Mouse (Mus musculus) regulatory T cell (primary cell): Measurements from ENCODE around the gene Gm29427.

Source experiments
- in situ Hi-C: fragments of 300-600 bp; cut with MboI, MseI; formaldehyde crosslinking; loops from one replicate; pipeline ENCODE4 v1.15.1; 2025; ENCODE audit warnings: high pct_unique_total_duplicates

Gm29427 gene

DNA sequence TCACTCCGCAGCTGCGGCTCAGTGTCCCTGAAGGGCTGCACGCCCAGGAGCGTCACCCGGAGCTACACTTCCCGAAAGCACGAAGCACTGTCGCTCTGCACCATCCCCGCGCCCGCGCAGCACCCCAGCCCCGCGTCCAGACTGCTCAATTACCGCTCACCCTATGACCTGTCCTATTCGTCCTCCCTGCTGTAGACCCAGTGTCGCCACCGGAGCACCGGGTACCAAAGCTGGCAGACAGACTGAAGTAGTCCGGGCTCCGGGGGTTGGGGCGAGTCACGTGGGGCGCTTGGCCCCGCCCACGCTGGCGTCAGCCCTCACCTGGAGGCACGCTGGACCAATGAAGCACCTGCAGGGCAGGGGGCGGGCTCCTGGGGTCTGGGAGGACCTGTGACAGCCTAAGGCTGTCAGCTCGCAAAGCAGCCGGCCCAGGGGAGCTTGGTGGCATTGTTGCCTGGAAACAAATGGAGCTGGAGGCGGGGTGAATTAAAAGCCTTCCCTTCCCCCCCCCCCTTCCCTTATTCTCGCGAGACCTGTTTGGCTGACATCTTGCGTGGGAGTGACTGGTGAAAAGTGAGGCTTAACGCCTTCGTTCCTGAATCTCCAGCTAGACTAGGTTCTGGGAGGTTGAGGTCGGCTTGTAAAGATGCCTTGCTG is at the start of gene Gm29427:
TSS of gene Gm29427 (minus strand) at position 239 of the 657 bp plus-strand sequence.
- in situ Hi-C loops: no loop called here

DNA sequence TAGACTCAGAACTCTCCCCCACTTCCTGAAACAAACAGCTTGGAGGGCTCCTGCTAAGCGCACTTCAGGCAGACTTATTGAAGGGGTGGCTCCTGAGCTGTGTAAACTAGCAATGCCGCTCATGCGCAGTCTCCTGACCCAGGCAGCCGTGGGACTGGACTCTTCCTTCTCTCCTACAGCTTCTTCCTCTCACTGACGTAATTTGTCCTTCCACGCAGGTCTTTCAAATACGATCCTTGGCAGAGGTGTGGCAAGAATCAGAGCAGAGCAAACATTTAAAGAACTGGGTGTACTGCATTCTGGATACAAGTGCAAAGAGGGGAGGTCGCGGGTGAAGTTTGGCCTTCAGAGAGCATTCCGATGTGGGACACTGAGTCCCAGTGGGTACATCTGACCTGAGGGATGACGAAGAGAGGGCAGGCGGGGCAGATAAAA is 48.4 kb upstream of the Gm29427 start:
- in situ Hi-C loops: no loop called here

DNA sequence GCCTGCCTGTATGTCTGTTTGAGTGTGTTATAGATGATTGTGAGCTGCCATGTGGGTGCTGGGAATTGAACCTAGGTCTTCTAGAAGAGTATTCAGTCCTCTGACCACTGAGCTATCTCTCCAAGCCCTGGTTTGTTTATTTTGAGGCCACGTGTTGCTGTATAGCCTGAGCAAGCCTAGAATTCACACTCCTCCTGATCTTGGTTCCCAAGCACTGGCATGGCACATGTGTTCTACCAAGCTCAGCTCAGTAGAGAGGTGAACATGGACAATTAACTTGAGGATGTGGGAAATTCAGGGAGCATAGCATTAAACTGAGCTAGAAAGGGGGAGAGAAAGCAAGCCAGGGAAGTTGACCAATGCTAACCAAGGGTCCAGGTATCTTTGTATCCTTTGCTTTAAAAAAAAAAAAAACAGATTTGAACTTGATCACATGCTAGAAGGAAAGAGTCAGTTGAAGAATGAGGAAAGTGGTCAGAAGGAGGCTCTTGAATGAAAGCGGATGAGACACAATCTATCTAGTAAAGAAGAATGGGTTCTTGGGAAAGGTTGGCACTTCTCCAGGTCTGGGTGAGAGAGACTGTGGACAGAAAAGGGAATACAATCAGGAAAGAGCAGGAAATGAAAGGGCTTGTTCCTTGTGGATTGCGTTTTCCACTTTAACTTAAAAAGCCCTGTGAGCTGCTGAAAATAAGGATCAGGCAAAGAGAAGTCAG is 46.6 kb upstream of the Gm29427 start:
- in situ Hi-C loops: no loop called here

DNA sequence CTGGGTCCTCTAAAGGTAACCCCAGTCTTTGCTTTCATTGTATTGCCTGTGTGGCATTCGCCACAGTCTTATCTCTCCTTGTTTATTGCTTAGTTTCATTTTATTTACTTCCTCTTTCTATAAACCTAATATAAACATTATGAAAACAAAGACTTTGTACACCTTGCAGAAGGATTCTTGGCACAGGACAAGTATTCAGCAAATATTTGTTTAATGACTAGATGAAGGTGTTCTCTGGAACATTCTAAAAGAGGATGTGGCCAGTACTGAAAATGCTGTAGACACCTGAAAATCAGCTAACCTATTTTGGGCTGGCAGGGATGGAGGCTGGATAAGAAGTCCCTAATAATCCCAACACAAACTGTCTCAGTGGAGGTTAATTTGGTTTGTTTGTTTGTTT is 46.0 kb upstream of the Gm29427 start:
- in situ Hi-C loops: no loop called here

DNA sequence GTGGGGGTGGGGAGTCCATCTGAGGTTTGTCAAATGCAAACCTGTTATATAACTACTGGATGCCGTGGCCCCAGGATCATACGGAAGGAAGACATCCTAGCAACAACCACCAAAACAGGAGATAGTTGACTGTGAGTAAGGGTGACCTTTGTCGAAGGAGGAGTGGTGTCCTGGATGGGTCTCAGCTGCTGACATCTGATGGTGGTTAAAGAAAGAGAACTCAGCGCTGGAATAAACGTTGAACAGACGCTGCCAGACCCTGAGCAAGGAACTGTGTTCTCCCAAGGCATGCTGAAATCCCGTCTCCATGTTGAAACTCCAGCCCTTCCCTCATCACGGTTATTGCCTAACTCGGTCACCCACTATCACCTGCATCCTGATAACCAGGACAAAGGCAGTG is 44.1 kb upstream of the Gm29427 start:
- in situ Hi-C loops: no loop called here

DNA sequence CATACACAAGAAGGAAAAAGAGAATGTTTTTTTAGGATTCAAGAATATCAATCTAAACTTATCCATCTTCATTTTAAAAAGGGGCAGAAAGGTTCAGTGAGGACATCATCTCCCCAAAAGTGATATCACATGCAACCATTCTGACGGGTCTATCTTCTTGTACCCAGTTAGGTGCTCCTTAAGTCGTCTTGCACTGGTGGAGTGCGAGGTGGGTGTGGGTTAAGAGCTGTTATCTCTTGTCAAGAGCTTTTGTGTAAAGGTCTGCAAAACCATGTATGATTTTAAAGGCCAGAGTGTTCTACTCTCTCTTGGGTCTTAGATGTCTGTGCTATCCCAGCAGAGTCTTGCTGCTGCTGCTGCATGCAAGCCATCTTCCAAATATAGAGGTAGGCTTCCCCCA is 31.2 kb upstream of the Gm29427 start:
- in situ Hi-C loops: no loop called here

DNA sequence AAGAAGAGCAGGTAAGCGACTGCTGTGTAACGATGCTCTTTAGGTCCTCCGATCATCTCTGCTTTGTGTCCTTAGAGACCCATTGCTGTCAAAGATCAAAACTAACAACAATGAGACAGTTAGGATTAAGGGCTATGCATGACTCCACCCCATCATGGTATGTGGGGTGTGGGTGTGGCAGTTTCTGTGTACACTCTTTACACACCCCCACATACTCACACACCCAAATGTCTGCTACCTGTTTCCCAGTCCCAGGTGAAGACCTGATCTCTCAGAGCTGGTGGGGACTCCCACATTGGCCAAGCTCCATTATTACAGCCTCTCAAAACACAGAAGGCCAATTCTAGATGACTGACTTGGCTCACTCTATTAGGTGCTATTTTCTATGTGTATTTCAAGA is 30.0 kb upstream of the Gm29427 start:
- in situ Hi-C loops: no loop called here

DNA sequence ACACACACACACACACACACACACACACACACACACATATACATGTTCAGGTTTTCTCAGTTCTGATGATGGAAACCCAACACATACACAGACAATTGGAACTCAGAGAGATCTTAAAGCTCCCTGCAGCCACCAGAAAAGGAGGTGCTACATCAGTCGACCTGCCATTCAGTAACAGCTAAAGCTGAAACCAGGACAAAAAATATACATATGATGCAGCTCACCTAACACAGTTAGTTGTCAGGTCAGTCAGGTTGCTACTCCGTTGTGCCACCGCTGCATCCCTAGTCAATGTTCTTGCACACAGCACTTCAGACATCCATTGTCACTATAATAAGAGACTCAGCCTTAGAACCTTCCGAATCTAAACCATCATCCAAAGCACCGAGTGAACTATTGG is 29.4 kb upstream of the Gm29427 start:
- in situ Hi-C loops: loop anchor here (5.0 kb wide), 1 partner anchor 53 kb away; no protein-coding TSS in a partner anchor

DNA sequence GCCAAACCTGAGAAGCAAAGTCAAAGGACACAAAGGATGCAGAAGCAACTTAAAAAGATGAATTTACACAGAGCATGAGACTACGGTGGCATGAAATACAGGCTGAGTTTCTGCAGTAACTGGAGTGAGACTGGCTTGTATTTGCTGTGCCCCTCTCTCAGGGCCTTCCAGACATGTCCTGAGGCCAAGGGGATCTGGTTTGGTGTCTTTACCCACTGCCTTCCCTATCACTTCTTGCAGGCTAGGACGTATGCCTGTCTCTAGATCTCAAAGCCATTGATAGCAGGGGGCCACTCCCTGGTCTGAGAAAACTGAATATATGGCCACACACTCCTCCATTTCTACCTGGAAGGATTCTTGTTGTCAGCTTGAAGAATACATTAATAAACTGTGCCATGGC is 28.6 kb upstream of the Gm29427 start:
- in situ Hi-C loops: loop anchor here (5.0 kb wide), 1 partner anchor 52 kb away; no protein-coding TSS in a partner anchor

DNA sequence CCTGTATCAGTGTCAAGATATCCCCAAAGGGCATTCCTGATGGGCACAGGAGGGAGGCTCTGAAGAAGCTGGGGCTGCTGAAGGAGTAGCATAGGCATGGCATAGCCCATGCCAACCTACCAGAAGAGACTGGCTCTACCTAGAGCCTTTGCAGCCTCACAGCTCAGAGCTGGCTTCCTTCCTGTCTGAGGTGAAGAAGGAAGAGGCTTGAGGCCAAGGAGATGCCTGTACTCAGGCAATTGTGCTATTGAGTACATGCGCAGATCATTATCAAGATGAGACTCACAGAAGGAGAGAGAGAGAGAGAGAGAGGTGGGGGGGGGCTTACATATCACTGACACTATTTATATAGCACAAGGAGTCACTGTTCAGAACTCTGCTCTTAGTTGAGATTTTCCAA is 28.2 kb upstream of the Gm29427 start:
- in situ Hi-C loops: loop anchor here (5.0 kb wide), 1 partner anchor 51 kb away; no protein-coding TSS in a partner anchor

DNA sequence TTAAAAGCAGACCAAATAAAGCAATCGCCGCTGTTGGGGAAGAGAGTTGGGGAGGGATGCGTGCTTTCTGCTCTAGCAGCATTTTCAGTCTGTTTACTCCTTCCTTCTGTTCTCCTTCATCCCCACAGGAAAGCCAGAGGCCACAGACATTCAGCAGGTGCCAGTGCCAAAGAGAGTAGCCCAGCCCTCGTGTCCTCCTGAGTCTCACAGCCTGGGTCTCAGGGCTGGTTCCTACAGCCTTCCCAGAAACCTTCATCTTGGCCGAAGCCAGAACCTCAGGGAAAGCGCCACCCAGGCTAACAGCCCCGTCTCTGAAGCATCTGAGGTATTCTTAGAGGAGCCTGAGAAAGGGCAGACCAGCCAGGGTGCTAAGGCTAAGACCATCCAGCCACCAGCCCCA is 26.6 kb upstream of the Gm29427 start:
- in situ Hi-C loops: loop anchor here (5.0 kb wide), 1 partner anchor 50 kb away; no protein-coding TSS in a partner anchor

DNA sequence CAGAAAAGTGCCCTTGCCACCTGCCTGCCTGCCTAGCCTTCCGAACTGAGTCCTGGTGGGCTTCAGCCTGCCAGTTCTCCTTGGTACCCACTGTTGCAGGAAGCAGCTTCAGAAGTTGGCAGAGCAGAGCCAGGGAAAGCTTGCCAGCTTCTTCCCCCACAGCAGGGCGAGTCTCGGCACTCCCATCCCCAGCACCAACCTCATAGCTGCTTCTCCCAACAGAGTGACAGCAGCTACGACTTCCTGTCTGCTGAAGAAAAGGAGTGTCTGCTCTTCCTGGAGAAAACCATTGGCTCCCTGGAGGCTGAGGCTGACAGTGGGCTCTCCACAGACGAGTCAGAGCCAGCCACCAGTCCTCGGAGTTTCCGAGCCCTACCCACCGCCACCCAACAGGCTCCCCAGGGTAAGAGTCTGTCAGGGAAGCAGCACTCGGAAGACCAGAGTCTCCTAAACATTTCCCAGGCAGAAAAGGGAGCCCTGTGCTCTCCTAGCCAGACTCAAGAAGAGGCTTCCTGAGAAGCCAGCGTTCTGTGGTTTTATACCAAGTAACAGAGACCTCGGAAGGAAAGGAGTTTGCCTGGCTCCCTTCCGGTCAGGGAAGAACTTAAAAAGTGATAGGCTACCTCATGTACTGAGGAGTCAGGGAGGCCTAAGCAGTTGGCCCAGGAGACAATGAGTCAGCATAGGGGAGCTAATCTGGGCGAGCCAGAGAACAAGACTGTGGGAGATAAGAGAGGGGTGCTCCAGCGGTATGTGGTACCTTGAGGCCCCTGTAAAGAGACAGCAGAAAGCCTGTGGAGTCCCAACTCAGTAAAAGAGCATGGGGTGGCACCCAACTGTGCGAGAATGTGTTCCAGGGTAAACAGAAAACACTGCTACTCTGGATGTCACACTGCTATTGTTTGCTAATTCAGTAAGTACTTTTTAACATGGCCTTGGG is 25.5 kb upstream of the Gm29427 start:
- in situ Hi-C loops: loop anchor here (5.0 kb wide), 1 partner anchor 49 kb away; no protein-coding TSS in a partner anchor

DNA sequence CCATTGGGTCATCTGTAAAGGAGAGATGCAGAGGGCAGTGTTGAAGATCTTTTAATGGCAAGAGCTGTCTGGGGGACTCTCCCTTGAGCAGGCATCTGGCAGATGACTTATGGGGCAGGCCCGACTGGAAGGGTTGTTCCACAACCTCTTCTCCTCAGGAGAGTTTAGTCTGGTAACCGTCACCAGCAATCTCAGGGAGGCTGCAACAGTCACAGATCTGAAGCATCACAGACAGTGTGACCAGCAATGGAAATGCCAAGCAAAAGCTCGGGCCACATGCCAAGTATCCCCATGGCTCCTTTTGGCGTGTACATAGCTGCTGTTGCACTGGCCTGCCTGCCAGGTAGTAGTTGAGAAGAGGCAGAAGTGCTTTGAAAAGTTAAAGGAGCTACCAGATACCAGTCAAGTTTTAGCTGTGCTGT is 24.6 kb upstream of the Gm29427 start:
- in situ Hi-C loops: loop anchor here (5.0 kb wide), 1 partner anchor 48 kb away; no protein-coding TSS in a partner anchor

DNA sequence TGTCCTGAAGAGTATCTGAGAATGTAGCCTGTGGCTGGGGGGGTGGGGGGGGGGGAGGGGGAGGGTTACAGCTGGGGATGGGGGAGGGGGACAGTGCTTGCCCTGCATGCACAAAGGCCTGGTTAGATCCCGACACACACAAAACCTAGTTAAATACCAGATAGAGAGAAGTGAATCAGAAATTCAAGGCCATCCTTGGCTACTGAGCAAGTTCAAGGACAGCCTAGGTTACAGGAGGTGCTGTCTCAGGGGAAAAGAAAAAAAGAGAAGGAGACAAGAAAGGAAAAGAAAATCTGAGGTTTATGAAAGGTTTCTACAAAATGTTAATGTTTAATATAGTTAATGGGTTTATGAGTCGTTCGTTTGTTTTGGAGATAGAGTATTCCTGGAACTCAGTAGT is 24.0 kb upstream of the Gm29427 start:
- in situ Hi-C loops: loop anchor here (5.0 kb wide), 1 partner anchor 47 kb away; no protein-coding TSS in a partner anchor

DNA sequence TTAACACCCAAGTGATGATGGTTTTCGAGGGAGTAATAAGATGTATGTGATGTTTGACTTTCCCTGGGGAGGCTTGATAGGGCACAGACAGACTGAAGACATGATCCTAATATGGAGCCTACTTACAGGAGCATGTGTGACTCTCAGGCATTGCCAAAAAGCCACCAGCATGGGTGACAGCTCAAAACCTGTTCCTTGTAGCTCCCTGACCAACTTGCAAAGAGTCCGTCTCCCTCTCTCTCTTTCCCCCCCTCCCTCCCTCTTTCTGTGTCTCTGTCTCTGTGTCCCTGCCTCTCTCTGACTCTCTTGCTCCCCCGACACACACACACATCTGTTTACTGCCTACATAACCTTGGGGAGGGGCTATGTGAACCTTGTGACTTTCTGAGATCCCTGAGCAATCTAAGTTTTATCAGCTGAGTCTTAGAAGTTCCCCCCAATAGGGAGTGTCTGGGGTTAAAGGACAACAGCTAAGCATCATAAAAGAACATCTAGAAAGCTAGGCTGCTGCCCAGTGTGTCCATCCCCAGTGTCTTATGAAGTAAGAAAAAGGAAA is 23.0 kb upstream of the Gm29427 start:
- in situ Hi-C loops: no loop called here

DNA sequence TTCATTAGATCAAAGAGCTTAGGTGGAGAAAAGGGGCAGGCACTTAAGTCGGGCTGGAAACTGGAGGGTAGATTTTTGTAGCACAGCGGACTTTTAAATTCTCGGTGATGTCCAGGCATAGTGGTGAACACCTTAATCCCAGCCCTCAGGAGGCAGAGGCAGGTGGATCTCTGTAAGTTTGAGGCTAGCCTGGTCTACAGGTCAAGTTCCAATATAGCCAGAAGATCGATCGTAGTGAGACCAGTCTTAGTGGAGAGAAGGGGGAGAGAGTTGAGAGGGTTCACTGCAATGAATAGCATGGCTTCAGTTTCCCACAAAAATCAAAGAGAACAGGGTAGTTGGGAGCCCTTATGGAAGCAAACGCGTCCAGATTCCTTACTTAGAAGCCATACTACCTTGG is 22.3 kb upstream of the Gm29427 start:
- in situ Hi-C loops: no loop called here

DNA sequence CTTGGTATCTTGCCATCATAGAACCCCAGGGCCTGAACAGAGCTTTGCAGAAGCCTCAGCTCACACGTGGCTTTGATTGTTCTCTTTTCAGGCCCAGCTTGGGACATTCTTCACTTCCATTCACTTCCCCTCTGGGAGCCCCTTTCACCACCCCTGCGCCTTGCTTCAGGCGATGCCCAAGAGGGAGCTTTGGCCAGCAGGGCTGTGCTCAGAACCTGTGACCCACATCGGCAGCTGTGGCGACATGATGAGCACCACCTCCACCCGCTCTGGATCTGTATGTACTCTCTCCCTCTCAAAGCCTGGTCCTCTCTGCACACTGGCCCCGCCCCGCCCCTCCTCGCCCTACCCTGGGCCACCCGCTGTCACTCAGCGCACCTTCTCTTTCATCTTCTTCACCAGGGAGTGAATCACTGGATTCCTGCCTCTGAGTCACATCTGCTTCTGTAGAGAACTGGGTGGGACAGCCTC is 21.8 kb upstream of the Gm29427 start:
- in situ Hi-C loops: no loop called here

DNA sequence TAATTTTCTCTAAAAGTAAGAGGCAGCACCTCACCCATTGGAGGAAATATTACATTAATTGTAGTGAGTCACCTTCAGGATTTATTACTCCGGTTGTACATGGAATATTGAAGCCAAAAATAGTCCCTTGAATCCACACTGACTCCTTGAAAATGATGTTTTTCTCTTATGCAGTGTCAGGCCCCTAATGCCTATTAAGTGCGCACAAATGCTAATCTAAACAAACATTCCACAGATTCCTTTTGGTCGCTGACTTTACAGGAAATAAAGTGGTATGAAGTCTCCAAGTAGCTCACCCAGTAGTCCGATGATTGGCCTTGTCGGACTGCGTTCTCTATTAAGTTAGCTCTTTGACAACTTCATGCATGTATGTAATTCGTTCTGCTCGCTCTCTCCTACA is 19.3 kb upstream of the Gm29427 start:
- in situ Hi-C loops: no loop called here

DNA sequence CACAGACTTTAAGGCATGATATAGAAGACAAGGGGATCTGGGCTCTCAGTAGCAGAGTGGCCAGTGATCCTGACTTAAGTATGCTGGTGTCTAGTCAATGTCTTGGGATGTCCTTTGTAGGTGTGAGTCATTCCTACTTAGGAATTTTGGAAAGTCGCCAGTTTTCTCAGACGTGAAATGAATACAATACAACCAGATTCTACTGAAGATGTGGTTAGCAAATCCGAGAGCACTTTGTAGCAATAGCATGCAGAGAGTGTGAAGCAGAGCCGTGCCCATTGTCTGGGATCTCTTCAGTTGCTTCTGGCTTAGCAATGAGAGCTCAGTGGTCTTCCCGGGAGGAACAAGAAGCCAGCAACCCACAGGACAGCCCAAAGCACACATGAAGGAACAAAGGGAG is 18.9 kb upstream of the Gm29427 start:
- in situ Hi-C loops: no loop called here

DNA sequence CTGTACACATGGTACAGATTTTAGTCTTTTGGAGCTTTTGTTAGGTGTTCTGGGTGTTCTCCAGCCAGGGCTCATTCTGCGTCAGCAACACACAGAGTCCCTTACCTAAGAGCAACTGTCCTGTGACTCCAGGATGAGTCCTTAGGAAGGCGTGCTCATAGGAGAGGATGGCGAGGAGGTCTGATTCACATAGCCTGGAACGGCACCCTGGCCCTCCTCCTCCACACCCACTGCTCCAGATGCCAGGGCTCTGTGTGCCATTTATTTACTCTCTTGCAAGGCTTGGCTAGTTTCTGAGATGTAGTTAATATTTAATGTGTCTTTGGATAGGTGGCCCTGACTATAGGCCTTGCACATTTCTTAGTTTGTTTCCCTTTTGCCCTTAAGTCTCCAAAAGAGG is 18.1 kb upstream of the Gm29427 start:
- in situ Hi-C loops: no loop called here
